12 mouse cellular contexts compared by ENCODE assay signal in genomic region chr2:103302669-103303068, GRCm38 (mm10). TPM values are rescaled to one million over a fixed set of nuclear protein-coding genes. Genes with fewer than 3 reads are reported as not detected.
DNase-seq lines count a peak whose midpoint lies in the region; ATAC-seq and TF ChIP-seq lines count a peak whose summit lies in the region.
"Had no signal": no experiment of that assay in that cellular context is flagged by ENCODE, and none has a peak within 500 bp of the region (broad histone marks: within the 10 kb centered on the region; RNA-seq: fewer than 3 reads in every experiment).

No protein-coding gene starts in this region.

- no peak overlapping the region for H3K4me3 ChIP-seq in embryonic facial prominence, embryonic 13.5 days
- H3K4me3 ChIP-seq in embryonic facial prominence, embryonic 10.5 days = no peak overlapping the region
- no peak overlapping the region for H3K4me3 ChIP-seq in lung, postnatal 0 days (ENCODE audit: low read depth, low read length)
- H3K4me3 ChIP-seq in liver, embryonic 12.5 days = no peak overlapping the region
- H3K4me3 ChIP-seq in stomach, postnatal 0 days (ENCODE audit: low read depth, low read length) = peak overlapping the region; percentile 33
- H3K4me3 ChIP-seq in cerebellum, adult 2 months (replicated peaks; ENCODE audit: insufficient read depth, low read depth, low read length) = no peak overlapping the region
- H3K4me3 ChIP-seq: hindbrain, embryonic 13.5 days; midbrain, embryonic 13.5 days had no signal

- no peak for TF ChIP-seq CTCF in lung, postnatal 0 days (IDR thresholded peaks at IDR 0.05)
- no peak for TF ChIP-seq CTCF in stomach, postnatal 0 days (IDR thresholded peaks at IDR 0.05; ENCODE audit: low read depth)
- no peak for TF ChIP-seq CTCF in cerebellum, adult 2 months (IDR thresholded peaks at IDR 0.05; ENCODE audit: borderline replicate concordance, insufficient read depth, low read depth, low read length)

- H3K9me3 ChIP-seq in embryonic facial prominence, embryonic 13.5 days = no peaks in the 10 kb centered on the region
- no peaks in the 10 kb centered on the region for H3K9me3 ChIP-seq in embryonic facial prominence, embryonic 10.5 days
- no peaks in the 10 kb centered on the region for H3K9me3 ChIP-seq in lung, postnatal 0 days (ENCODE audit: low read length)
- no peaks in the 10 kb centered on the region for H3K9me3 ChIP-seq in liver, embryonic 12.5 days (replicated peaks)
- no peaks in the 10 kb centered on the region for H3K9me3 ChIP-seq in stomach, postnatal 0 days (ENCODE audit: control insufficient read depth, low read length)
- H3K9me3 ChIP-seq: hindbrain, embryonic 13.5 days; midbrain, embryonic 13.5 days had no signal

- no peak for ATAC-seq in embryonic facial prominence, embryonic 13.5 days (ENCODE audit: insufficient number of reproducible peaks, insufficient read depth, low FRiP score, low TSS enrichment, low read depth)
- no peak for ATAC-seq in lung, postnatal 0 days
- ATAC-seq in liver, embryonic 12.5 days = peak; percentile 76
- peak; percentile 42 for ATAC-seq in stomach, postnatal 0 days (ENCODE audit: low FRiP score, low TSS enrichment)
- ATAC-seq: midbrain, embryonic 13.5 days had no signal

- 57% methylated on average over 6 of the region's 6 CpGs for WGBS in embryonic facial prominence, embryonic 13.5 days
- 61% methylated on average over 6 of the region's 6 CpGs for WGBS in embryonic facial prominence, embryonic 10.5 days
- WGBS in lung, postnatal 0 days = 41% methylated on average over 6 of the region's 6 CpGs
- WGBS in liver, embryonic 12.5 days (ENCODE audit: insufficient replicate concordance) = 36% methylated on average over 6 of the region's 6 CpGs
- 35% methylated on average over 6 of the region's 6 CpGs for WGBS in stomach, postnatal 0 days
- WGBS in cerebellum, adult 2 months = 73% methylated on average over 6 of the region's 6 CpGs

- H3K27ac ChIP-seq in embryonic facial prominence, embryonic 13.5 days = peak overlapping the region; percentile 5
- no peak overlapping the region for H3K27ac ChIP-seq in embryonic facial prominence, embryonic 10.5 days (replicated peaks)
- 0 out of 2 replicates have a peak overlapping the region, but pooled peaks have one; percentile 4 for H3K27ac ChIP-seq in lung, postnatal 0 days (ENCODE audit: low read length)
- H3K27ac ChIP-seq in liver, embryonic 12.5 days = 0 out of 2 replicates have a peak overlapping the region, but pooled peaks have one; percentile 28
- H3K27ac ChIP-seq in stomach, postnatal 0 days (replicated peaks) = peak overlapping the region; percentile 79
- no peak overlapping the region for H3K27ac ChIP-seq in cerebellum, adult 2 months (ENCODE audit: insufficient read depth, low read length)
- H3K27ac ChIP-seq: hindbrain, embryonic 13.5 days; midbrain, embryonic 13.5 days had no signal

- no peak for TF ChIP-seq POLR2A in cerebellum, adult 2 months (IDR thresholded peaks at IDR 0.05; ENCODE audit: borderline replicate concordance, insufficient read depth, low read length)

- no peak overlapping the region for H3K9ac ChIP-seq in embryonic facial prominence, embryonic 13.5 days
- no peak overlapping the region for H3K9ac ChIP-seq in lung, postnatal 0 days (replicated peaks; ENCODE audit: low read depth)
- no peak overlapping the region for H3K9ac ChIP-seq in liver, embryonic 12.5 days
- H3K9ac ChIP-seq in stomach, postnatal 0 days (ENCODE audit: low read length) = peak overlapping the region; percentile 38
- H3K9ac ChIP-seq: hindbrain, embryonic 13.5 days; midbrain, embryonic 13.5 days had no signal

- H3K36me3 ChIP-seq in embryonic facial prominence, embryonic 13.5 days = no peaks in the 10 kb centered on the region
- H3K36me3 ChIP-seq in embryonic facial prominence, embryonic 10.5 days (replicated peaks) = no peaks in the 10 kb centered on the region
- no peaks in the 10 kb centered on the region for H3K36me3 ChIP-seq in lung, postnatal 0 days (ENCODE audit: insufficient read depth, low read length)
- H3K36me3 ChIP-seq in liver, embryonic 12.5 days = no peaks in the 10 kb centered on the region
- H3K36me3 ChIP-seq in stomach, postnatal 0 days (ENCODE audit: control insufficient read depth, insufficient read depth, low read length) = no peaks in the 10 kb centered on the region
- H3K36me3 ChIP-seq: hindbrain, embryonic 13.5 days; midbrain, embryonic 13.5 days had no signal

- TF ChIP-seq EP300 in lung, postnatal 0 days (IDR thresholded peaks at IDR 0.05) = no peak
- no peak for TF ChIP-seq EP300 in stomach, postnatal 0 days (optimal IDR thresholded peaks at IDR 0.05)

- no peaks in the 10 kb centered on the region for H3K27me3 ChIP-seq in embryonic facial prominence, embryonic 13.5 days
- H3K27me3 ChIP-seq in embryonic facial prominence, embryonic 10.5 days (replicated peaks; ENCODE audit: low read depth, poor library complexity, severe bottlenecking) = peaks cover 16% of the 10 kb centered on the region
- no peaks in the 10 kb centered on the region for H3K27me3 ChIP-seq in lung, postnatal 0 days (replicated peaks; ENCODE audit: insufficient read depth, low read length)
- H3K27me3 ChIP-seq in liver, embryonic 12.5 days (replicated peaks) = no peaks in the 10 kb centered on the region
- no peaks in the 10 kb centered on the region for H3K27me3 ChIP-seq in stomach, postnatal 0 days (ENCODE audit: control insufficient read depth, insufficient read depth, low read length)
- no peaks in the 10 kb centered on the region for H3K27me3 ChIP-seq in cerebellum, adult 2 months (ENCODE audit: control insufficient read depth, insufficient read depth, low read length)
- H3K27me3 ChIP-seq: hindbrain, embryonic 13.5 days; midbrain, embryonic 13.5 days had no signal

- no peaks in the 10 kb centered on the region for H3K4me1 ChIP-seq in embryonic facial prominence, embryonic 13.5 days
- peaks cover 5% of the 10 kb centered on the region; the same call in 1 of the 2 replicates for H3K4me1 ChIP-seq in embryonic facial prominence, embryonic 10.5 days
- no peaks in the 10 kb centered on the region for H3K4me1 ChIP-seq in lung, postnatal 0 days (ENCODE audit: insufficient read depth, low read depth, low read length)
- peaks cover 71% of the 10 kb centered on the region for H3K4me1 ChIP-seq in liver, embryonic 12.5 days
- no peaks in the 10 kb centered on the region for H3K4me1 ChIP-seq in stomach, postnatal 0 days (replicated peaks; ENCODE audit: control insufficient read depth, insufficient read depth)
- no peaks in the 10 kb centered on the region for H3K4me1 ChIP-seq in cerebellum, adult 2 months (ENCODE audit: control insufficient read depth, insufficient read depth, low read length)
- H3K4me1 ChIP-seq: hindbrain, embryonic 13.5 days; midbrain, embryonic 13.5 days had no signal

- no peak for DNase-seq in embryonic facial prominence, embryonic 10.5 days (ENCODE audit: low spot score)
- DNase-seq in lung, postnatal 0 days (ENCODE audit: low spot score) = no peak
- DNase-seq in lung, postnatal 25 days (ENCODE audit: low spot score) = no peak
- peak; percentile 41 for DNase-seq in stomach, postnatal 0 days (ENCODE audit: low spot score)
- no peak for DNase-seq in cerebellum, adult 2 months
- no peak for DNase-seq in testis, postnatal 10 days (ENCODE audit: low spot score)
- DNase-seq: adrenal gland, postnatal 36 days; cerebellum, adult 11-12 months had no signal

- H3K4me2 ChIP-seq in embryonic facial prominence, embryonic 13.5 days = no peak overlapping the region
- no peak overlapping the region for H3K4me2 ChIP-seq in lung, postnatal 0 days (replicated peaks; ENCODE audit: low read depth, low read length)
- H3K4me2 ChIP-seq in liver, embryonic 12.5 days = peak overlapping the region; percentile 31
- H3K4me2 ChIP-seq in stomach, postnatal 0 days (replicated peaks; ENCODE audit: low read depth) = peak overlapping the region; percentile 37
- H3K4me2 ChIP-seq: hindbrain, embryonic 13.5 days; midbrain, embryonic 13.5 days had no signal

RNA-seq across cellular contexts. Expression of gene Ehf, which starts 0.4 kb away (rescaled TPM):
- 5.1 and 11.1 TPM in 2 replicates for polyA plus RNA-seq in embryonic facial prominence, embryonic 13.5 days (2015; fragmentation: Nextera tagmentation; extraction: Ambion mirVana)
- polyA plus RNA-seq in embryonic facial prominence, embryonic 10.5 days (2016; fragmentation: Nextera tagmentation; extraction: Ambion mirVana) = not detected in 2 replicates
- 4.9 and 5.9 TPM in 2 replicates for polyA plus RNA-seq in lung, postnatal 0 days (2015; fragmentation: Nextera tagmentation; extraction: Ambion mirVana)
- 0.16 and 0.23 TPM in 2 replicates for polyA plus RNA-seq in liver, embryonic 12.5 days (2016; fragmentation: Nextera tagmentation; extraction: Ambion mirVana)
- polyA plus RNA-seq in stomach, postnatal 0 days (2015; fragmentation: Nextera tagmentation; extraction: Ambion mirVana) = 56.8 and 65.4 TPM in 2 replicates
- 0.11 and 0.13 TPM in 2 replicates for polyA plus RNA-seq in cerebellum, adult 2 months (2012; rRNA removed)

Comparison
In these comparisons a context has a peak if more than half of its experiments do, and no peak if none do; other contexts are left out.
1. H3K27ac ChIP-seq: peak in embryonic facial prominence, embryonic 13.5 days (single experiment), lung, postnatal 0 days (single experiment), liver, embryonic 12.5 days (single experiment) and stomach, postnatal 0 days (single experiment); none in embryonic facial prominence, embryonic 10.5 days (single experiment) and cerebellum, adult 2 months (single experiment).
2. ATAC-seq: peak in liver, embryonic 12.5 days (single experiment) and stomach, postnatal 0 days (single experiment); none in embryonic facial prominence, embryonic 13.5 days (single experiment) and lung, postnatal 0 days (single experiment).
3. H3K4me2 ChIP-seq: peak in liver, embryonic 12.5 days (single experiment) and stomach, postnatal 0 days (single experiment); none in embryonic facial prominence, embryonic 13.5 days (single experiment) and lung, postnatal 0 days (single experiment).